Mouse (Mus musculus) myocyte (in vitro differentiated cells): Measurements from ENCODE around the gene Sec61b. TPM values are rescaled to one million over a fixed set of nuclear protein-coding genes. Genes with fewer than 3 reads are reported as not detected.

Source experiments
- H3K27me3 ChIP-seq: one replicate; pipeline ENCODE4 v1.6.1; 2011; ENCODE audit not compliant: control insufficient read depth, insufficient read depth, insufficient read length
- H3K36me3 ChIP-seq: one replicate; pipeline ENCODE4 v1.6.1; 2011; ENCODE audit not compliant: control insufficient read depth, insufficient read depth
- H3K4me2 ChIP-seq: one replicate; pipeline ENCODE4 v1.6.1; 2011; ENCODE audit warnings: low read depth, control low read depth
- H3K4me3 ChIP-seq: one replicate; pipeline ENCODE4 v1.5.1; 2011; ENCODE audit warnings: mild to moderate bottlenecking, control low read depth, moderate library complexity
- H3K79me2 ChIP-seq: one replicate; pipeline ENCODE4 v1.6.1; 2011; ENCODE audit not compliant: control insufficient read depth, insufficient read depth
- H3ac ChIP-seq: one replicate; pipeline ENCODE4 v1.6.1; 2011; ENCODE audit not compliant: control insufficient read depth, insufficient read length
- CEBPB ChIP-seq: IDR thresholded peaks from 2 replicates; pipeline ENCODE4 v1.6.1; 2011; ENCODE audit warnings: mild to moderate bottlenecking, moderate library complexity; ENCODE audit not compliant: poor library complexity, insufficient read depth, severe bottlenecking
- E2F4 ChIP-seq: IDR thresholded peaks from one replicate; pipeline ENCODE4 v1.6.1; 2011; ENCODE audit warnings: mild to moderate bottlenecking, control low read depth, moderate library complexity; ENCODE audit not compliant: insufficient read depth
- MAX ChIP-seq: IDR thresholded peaks from one replicate; pipeline ENCODE4 v1.6.1; 2011; ENCODE audit warnings: low read depth, mild to moderate bottlenecking, control low read depth
- MYOD1 ChIP-seq, 3 experiments: IDR thresholded peaks; one replicate each; pipeline ENCODE4 v1.6.1; 2011; ENCODE audit warnings: control low read depth in 2 of 3, low read depth in 2 of 3, mild to moderate bottlenecking in 2 of 3, moderate library complexity in 1 of 3; ENCODE audit not compliant: insufficient read length in 2 of 3, control insufficient read depth in 1 of 3
- MYOG ChIP-seq, 3 experiments: IDR thresholded peaks; one replicate each; pipeline ENCODE4 v1.6.1; 2011; ENCODE audit warnings: control low read depth in 2 of 3, low read depth in 2 of 3, mild to moderate bottlenecking in 2 of 3; ENCODE audit not compliant: insufficient read length in 2 of 3, control insufficient read depth in 1 of 3, insufficient read depth in 1 of 3
- POLR2A ChIP-seq: IDR thresholded peaks from one replicate; pipeline ENCODE4 v1.6.1; 2011; ENCODE audit warnings: low read depth, mild to moderate bottlenecking, control low read depth, moderate library complexity; ENCODE audit not compliant: insufficient read length
- POLR2AphosphoS2 ChIP-seq: IDR thresholded peaks from one replicate; pipeline ENCODE4 v1.6.1; 2011; ENCODE audit warnings: low read depth, control low read depth; ENCODE audit not compliant: insufficient read length
- REST ChIP-seq: IDR thresholded peaks from one replicate; pipeline ENCODE4 v1.6.1; 2011; ENCODE audit warnings: mild to moderate bottlenecking, control low read depth, moderate library complexity; ENCODE audit not compliant: insufficient read depth, insufficient read length
- SRF ChIP-seq: IDR thresholded peaks from one replicate; pipeline ENCODE4 v1.6.1; 2011; ENCODE audit warnings: low read depth; ENCODE audit not compliant: control insufficient read depth, insufficient read length
- TCF12 ChIP-seq: IDR thresholded peaks from one replicate; pipeline ENCODE4 v1.6.1; 2011; ENCODE audit warnings: mild to moderate bottlenecking, control low read depth; ENCODE audit not compliant: poor library complexity, insufficient read depth, severe bottlenecking
- USF1 ChIP-seq: IDR thresholded peaks from one replicate; pipeline ENCODE4 v1.6.1; 2011; ENCODE audit warnings: low read depth, mild to moderate bottlenecking, control low read depth, moderate library complexity
- polyA plus RNA-seq: library from polyadenylated mRNA; unstranded; fragments of >200 nt; fragmentation: generic; extraction: Trizol; gene quantifications from one replicate; pipeline ENCODE4 v1.2.1, GENCODE M21; 2012; ENCODE audit warnings: missing spikeins

Gene Sec61b
- polyA plus RNA-seq, 1 experiment = 237 TPM

GRCm38 (mm10) chr4:47529866-47530265, 55.4 kb downstream of the Sec61b start:
- TF ChIP-seq MYOD1 (IDR thresholded peaks at IDR 0.05; ENCODE audit: control insufficient read depth in 1 of 3, insufficient read length in 2 of 3, low read depth in 2 of 3) (no peak), CEBPB (no peak), MAX (no peak), POLR2AphosphoS2 (no peak), SRF (no peak), E2F4 (no peak), TCF12 (no peak), MYOG (IDR thresholded peaks at IDR 0.05; ENCODE audit: control insufficient read depth in 1 of 3, insufficient read depth in 1 of 3, insufficient read length in 2 of 3, low read depth in 2 of 3) (no peak), USF1 (no peak), REST (no peak), POLR2A (no peak)
- no peak overlapping the region for H3K4me2 ChIP-seq
- H3K36me3 ChIP-seq = no peaks in the 10 kb centered on the region
- H3ac ChIP-seq = no peak overlapping the region
- no peaks in the 10 kb centered on the region for H3K79me2 ChIP-seq
- H3K4me3 ChIP-seq = no peak overlapping the region
- H3K27me3 ChIP-seq = peaks cover 21% of the 10 kb centered on the region

Other genes starting within 250 kb of the Sec61b start
- gene Tgfbr1, start 121.4 kb upstream of the Sec61b start, polyA plus RNA-seq = 2.7 TPM
- 22.7 TPM for gene Alg2, start 325 bp upstream of the Sec61b start, polyA plus RNA-seq